Mouse (Mus musculus) MEL (cell line): ENCODE measurements around the gene Fam204a.

Source experiments
- CTCF ChIP-seq, 3 experiments: IDR thresholded peaks in 2 of 3; conservative IDR thresholded peaks in 1 of 3; 2 replicates each; pipeline ENCODE4 v1.5.1; 2011 to 2012; ENCODE audit warnings: low read length in 3 of 3, low read depth in 2 of 3, mild to moderate bottlenecking in 2 of 3, improper control_type of control experiment in 1 of 3, inconsistent platforms in 1 of 3, mixed read lengths in 1 of 3, moderate library complexity in 1 of 3; ENCODE audit not compliant: control insufficient read depth in 1 of 3, insufficient read depth in 1 of 3, poor library complexity in 1 of 3, severe bottlenecking in 1 of 3
- EP300 ChIP-seq, 2 experiments: IDR thresholded peaks; 2 replicates each; pipeline ENCODE4 v1.6.1; 2011; ENCODE audit warnings: improper control_type of control experiment in 2 of 2, low read length in 2 of 2, low read depth in 1 of 2, mild to moderate bottlenecking in 1 of 2

DNA sequence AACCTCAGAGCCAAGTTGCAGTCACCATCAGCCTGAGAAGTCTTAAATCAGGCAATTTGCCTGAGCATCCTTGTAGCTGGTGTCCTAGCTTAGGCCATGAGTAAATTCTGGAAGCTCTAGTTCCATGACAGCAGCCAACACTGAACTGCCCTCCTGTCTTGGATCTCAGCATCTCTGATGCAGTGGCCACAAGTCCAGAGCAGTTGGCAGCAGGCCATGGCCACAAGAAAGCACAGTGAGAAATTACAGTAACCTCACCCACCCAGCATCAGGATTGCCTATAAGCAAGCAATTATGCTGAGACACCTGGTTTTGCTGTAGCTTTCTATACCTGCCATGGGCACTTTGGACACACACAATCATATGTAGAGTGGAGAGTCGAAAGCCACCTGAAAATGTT, 73.4 kb downstream of the Fam204a start:
- TF ChIP-seq EP300 (IDR thresholded peaks at IDR 0.05; ENCODE audit: low read depth in 1 of 2, low read length in 2 of 2), result no peak
- TF ChIP-seq CTCF (IDR thresholded peaks at IDR 0.05 in 2 of 3, conservative IDR thresholded peaks at IDR 0.05 in 1 of 3; ENCODE audit: control insufficient read depth in 1 of 3, insufficient read depth in 1 of 3, low read depth in 2 of 3, low read length in 3 of 3, poor library complexity in 1 of 3, severe bottlenecking in 1 of 3), result no peak
